Mouse (Mus musculus) heart, postnatal 14 days (tissue): ENCODE data around the gene Myh9. TPM values are rescaled to one million over a fixed set of nuclear protein-coding genes. Genes with fewer than 3 reads are reported as not detected.

Source experiments
- DNase-seq, 2 experiments: peaks; one replicate each; pipeline ENCODE4 v3.0.0; 2021 to 2022
- intact Hi-C: fragments of 180-260 bp; cut with DNase I; formaldehyde crosslinking; loops from one replicate; pipeline ENCODE4 v1.15.1; 2025
- total RNA-seq, 2 experiments: library from RNA; stranded (reverse); gene quantifications; 2 replicates each; pipeline ENCODE4 v1.2.3; 2021

Gene Myh9
- total RNA-seq, 2 experiments from 2014 or later: 140 to 172 TPM

DNA sequence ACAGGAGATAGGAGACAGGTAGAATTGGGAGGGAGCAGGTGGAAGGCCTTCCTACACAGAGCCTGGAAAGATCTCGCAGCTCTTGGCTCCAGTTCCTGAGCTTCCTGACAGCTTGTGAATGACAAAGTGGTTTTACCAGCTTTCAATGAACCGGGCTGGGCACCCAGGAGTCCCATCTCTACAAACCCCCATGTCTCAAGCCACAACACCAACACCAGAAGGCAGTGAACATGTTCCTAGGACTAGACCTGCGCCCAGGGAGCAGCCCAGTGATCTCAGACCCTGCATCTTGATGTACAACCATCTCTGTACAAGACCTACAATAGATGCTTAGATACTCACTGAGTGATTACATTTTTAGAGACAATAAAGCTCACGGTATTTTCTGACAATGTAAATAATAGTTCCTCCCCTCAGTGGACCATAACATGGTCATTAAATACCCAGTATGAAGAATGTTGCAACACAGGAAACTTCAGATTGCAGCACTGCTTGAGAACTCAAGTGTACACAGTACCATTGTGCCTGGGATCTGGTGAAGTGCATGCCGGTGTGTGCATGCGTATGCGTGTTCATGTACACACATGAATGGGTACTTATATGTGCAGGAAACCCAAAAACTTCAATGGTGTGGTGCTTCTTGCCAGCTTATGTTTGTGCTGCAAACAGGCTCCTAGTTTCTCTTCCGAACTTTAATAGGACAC lies 10.1 kb downstream of the Myh9 start:
- no peak for DNase-seq
- intact Hi-C loops: loop anchor here (1.0 to 10.0 kb wide), 2 partner anchors 9 to 47 kb away; no protein-coding TSS in a partner anchor

DNA sequence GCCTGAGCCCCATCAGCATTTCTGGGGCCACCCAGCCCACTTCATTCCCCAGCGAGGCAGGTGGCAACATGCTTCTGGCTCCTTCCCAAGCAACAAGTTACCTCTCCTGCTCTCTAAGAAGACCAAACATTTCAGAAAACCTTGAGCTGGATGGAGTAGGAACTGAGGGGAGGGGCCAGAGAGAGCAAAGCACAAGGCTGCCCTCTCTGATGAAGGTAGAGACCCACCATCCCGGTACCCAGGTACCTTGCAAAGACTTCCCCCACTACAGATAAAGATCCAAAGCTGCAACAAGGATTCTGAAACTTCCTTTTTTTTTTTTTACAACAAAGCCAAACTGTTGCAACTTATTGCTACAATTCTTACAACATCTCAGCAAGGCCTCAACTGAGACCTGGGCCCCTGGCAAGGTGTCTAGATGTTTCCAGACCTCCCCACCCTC lies 10.8 kb downstream of the Myh9 start:
- intact Hi-C loops: loop anchor here (1.0 to 10.0 kb wide), 2 partner anchors 8 to 46 kb away; no protein-coding TSS in a partner anchor

DNA sequence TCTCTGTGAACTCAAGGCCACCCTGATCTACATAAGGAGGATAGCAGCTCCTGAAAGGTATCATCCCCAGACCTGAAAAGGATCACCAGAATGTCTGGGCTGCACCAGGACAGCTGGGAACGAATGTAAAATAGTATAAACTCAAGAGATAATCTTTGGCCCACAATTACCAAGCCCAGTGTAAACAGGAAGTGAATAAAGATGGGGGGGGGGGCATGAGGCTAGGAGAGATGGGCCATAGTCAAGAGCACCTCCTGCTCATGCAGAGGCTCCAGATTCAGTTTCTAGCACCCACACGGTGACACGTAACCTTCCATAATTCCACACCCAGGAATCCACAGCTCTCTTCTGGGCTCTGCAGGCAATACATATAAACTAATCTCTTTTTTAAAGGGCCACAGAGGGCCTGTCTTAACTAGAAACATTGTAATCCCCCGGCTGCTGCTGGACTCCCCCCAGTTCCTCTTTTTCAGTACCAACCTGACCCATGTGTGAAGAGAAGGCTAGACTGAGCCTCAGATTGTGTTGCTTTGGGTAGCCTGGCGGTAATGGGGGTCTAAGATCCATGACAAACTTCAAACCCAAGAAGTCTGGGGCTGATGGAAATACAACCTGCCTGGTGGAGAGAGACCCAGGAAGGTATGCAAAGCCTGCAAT lies 11.4 kb downstream of the Myh9 start:
- intact Hi-C loops: loop anchor here (1.0 to 10.0 kb wide), 2 partner anchors 7 to 46 kb away; no protein-coding TSS in a partner anchor
- DNase-seq: no peak

More for the DNA sequence above, 10.8 kb downstream of the Myh9 start:
- DNase-seq: no peak

DNA sequence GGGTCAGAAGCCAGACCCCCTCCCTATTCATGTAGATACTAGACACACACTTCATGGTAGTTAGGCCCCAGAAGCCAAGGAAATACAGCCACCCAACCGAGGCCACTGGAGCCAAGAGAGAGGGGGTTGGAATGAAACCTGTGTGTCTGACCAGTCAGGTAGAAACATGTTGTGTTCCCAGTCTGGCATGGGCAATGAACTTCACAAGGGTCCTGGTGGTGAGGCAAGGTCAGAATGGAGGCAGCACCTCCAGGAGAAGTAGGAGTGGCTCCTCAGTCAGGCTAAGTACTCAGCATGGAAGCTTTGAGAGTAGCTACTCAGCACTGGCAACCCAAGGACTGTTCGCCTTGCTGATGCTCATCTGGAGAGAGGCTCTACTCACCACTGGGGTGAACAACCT lies 12.4 kb downstream of the Myh9 start:
- no peak for DNase-seq
- intact Hi-C loops: no loop called here

DNA sequence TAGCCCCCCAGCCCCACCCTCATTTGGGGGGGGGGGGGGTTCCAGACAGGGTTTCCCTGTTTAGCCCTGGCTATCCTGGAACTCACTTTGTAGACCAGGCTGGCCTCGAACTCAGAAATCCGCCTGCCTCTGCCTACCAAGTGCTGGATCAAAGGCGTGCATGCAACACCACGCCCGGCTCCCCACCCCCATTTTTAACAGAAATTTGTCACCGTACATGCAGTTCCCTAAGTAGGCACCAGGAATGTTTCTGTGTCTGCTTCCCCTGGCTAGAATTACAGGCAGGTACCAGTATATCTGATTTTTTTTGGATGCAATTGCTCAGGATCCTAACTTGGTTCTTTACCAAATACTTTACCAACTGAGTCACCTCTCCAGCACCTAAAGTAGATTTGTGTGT lies 13.1 kb downstream of the Myh9 start:
- no peak for DNase-seq
- intact Hi-C loops: no loop called here

DNA sequence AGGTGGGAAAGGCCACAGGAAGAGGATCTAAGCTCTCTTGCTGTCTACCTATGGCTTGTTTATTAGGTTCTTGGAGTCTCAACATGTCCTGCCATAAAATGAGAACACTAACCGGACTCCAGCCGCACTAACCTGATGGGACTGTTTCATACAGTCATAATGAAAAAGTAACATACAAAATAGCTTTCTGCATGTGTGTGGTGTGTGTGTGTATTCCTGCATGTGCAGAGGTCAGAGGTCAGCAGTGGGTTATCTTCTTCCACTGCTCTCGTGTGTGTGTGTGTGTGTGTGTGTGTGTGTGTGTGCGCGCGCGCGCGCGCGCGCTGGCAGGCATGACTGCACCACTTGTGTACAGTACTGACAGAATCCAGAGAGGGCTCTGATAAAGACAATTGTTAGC lies 13.7 kb downstream of the Myh9 start:
- DNase-seq: no peak
- intact Hi-C loops: no loop called here

DNA sequence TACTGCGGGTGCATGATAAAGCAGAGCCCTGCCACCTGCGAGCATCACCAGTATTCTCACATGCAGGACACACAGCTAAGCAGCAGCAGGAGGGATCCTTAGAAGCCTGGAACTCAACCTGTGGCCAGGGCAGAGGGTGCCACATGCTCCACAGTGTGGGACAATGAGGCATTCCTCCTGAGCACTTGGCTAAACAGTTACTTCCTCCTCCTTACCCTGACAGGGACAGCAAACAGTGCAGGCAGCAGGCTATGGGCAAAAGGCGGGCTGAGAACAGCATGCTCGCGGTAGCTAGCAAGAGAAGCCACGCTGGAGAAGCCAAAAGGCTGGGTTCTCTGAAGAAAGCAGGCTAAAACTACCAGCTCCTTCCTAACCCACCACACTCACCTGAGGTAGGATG lies 14.2 kb downstream of the Myh9 start:
- no peak for DNase-seq
- intact Hi-C loops: no loop called here

DNA sequence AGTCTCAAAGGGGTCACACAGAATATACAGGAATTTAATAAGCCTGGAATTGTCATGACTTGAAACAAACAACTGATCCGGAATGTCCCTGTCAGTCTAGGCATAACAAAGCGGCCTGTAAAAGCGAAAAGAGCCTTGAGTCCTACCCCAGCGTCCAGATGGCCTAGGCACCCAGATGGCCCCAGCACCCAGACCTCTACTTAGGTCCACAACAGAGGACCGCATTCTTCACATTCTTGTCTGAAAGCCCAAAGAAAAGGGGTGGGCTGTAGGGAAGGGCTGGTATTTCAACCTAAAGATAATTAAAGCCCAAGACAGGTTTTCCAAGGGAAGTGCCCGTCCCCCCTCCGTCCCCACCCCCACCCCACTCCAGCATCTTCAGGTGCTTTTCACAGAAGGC lies 14.6 kb downstream of the Myh9 start:
- DNase-seq: no peak
- intact Hi-C loops: no loop called here

DNA sequence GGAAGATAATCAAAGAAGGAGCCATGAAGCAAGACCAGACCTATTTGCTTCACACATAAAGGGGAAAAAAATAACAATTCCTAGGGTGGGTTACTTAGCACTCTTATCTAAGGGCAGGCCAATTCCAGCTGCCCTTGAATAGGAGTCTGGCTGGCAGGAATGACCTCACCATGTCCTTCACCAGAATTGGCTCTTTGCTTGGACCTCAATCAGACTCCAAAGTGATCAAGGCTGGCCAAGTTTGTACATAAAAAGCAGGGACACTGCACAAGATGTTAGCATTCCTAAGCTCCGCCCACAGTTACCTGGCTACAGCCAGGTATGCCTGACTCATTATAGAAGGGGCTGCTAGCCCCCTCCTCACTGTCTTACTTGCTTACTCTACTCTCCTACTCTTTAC lies 16.6 kb downstream of the Myh9 start:
- no peak for DNase-seq
- intact Hi-C loops: no loop called here

DNA sequence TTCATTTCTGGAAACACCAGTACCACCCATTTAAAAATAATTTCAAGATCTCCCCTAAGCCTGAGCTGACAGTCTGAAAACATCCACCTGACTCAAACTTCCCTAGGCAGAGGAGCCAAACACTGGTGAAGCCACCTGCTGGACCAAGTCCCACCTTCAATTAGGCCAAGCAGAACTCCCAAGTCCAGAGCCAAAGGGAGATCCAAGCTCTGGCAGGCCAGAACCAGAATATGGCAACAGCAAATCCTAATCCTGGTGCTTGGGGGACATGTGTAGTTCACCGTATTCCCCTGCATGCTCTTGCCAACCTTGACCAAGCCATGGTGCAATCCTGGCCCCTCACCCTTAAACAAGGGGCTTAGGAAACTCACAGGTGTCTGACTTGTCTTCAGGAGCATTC lies 17.7 kb downstream of the Myh9 start:
- DNase-seq: no peak
- intact Hi-C loops: no loop called here

DNA sequence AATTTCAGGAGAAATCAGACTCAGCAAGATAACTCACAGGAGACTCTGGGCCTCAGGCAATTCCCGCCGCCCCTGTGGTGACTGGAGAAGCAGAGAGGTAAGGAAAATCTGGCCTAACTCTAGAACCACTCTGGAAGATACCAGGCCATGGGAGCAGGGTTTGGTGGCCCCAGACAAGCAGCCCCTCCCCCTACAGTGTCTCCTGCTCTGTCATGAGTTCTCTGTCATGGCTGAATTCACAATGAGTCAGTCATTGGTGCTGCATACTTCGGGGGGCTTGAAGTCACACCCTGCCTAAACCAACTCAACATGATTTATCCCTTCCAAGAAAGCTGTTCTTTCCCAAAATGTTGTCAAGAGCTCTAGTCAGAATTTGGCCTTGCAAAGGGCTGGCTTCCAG lies 18.3 kb downstream of the Myh9 start:
- intact Hi-C loops: loop anchor here (1.0 kb wide), 1 partner anchor 8 kb away; no protein-coding TSS in a partner anchor
- no peak for DNase-seq

DNA sequence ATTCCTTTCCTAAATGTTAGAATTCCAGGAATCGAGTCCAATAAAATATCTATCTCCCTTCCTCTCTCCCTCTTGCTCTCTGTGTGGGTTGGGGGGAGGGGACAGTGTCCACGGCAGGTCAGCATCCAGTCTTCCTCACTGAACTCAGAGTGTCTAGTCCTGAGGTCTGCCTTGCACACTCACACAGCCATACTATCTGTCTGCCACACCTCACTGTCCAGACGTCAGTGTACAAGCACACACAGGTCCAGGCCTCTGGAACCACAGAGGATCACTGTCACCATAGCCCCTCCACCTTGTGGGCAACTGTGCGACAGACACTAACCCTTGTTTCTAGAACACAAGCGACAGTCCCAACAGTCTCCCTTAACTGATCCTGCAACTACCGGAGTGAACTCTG lies 18.8 kb downstream of the Myh9 start:
- intact Hi-C loops: loop anchor here (1.0 kb wide), 1 partner anchor 8 kb away; no protein-coding TSS in a partner anchor
- DNase-seq: no peak

DNA sequence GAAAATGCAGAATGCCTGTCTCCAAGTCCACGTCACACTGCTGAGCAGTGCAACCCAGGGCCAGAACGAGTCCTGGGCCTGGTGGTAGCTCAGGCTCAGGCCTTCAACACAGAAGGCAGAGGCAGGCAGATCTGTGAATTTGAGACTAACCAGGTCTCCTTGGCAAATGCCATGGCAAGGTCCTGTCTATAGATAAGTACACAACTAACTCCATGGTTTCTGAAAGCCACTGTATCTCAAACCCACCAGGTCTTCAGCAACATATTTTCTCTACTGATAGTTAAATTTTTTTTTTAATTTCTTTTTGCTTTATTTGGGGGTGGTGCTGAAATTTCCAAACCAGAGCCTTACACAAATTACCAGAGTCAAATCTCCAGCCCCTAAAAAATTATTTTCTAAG lies 19.3 kb downstream of the Myh9 start:
- intact Hi-C loops: loop anchor here (1.0 kb wide), 1 partner anchor 9 kb away; no protein-coding TSS in a partner anchor
- no peak for DNase-seq

DNA sequence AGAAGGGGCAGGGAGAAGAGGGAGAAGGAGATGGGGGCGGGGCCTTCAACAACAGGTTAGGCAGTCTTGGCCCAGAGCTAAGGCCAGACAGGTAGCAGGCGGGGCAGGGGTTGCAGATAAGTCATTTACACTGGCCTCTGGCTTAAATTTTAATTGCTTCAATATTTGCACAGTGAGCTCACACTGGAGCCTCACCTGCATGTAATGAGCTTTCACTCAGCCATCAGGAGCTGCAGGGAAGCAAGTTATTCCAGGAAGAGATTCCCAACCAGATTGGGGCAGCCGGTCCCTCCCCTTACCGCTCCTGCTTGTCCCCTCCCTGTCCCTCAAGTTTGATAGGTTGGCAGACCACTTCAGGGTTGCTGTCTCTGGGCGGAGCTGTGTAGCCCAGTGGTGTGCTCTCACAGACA lies 19.9 kb downstream of the Myh9 start:
- intact Hi-C loops: no loop called here
- no peak for DNase-seq

DNA sequence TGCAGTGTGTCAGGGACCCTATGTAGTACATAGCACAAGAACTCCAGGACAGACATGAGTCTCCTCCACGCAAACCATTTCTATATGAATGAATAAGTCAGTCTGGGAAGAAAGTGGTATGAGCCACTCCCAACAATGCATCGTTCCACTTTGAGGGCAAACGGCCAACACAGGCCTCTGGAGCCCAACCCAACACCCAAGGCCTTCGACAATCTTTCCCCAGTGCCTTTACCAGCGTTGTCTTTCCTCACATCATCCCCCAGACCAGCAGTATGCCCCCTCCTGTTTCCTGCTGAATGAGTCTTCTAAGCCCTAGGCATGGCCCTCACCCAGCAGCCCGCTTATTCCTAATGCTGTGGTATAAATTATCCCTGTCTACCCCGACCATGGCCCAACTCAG lies 20.6 kb downstream of the Myh9 start:
- intact Hi-C loops: no loop called here
- peak in 1 of 2 experiments; percentile 58 for DNase-seq

DNA sequence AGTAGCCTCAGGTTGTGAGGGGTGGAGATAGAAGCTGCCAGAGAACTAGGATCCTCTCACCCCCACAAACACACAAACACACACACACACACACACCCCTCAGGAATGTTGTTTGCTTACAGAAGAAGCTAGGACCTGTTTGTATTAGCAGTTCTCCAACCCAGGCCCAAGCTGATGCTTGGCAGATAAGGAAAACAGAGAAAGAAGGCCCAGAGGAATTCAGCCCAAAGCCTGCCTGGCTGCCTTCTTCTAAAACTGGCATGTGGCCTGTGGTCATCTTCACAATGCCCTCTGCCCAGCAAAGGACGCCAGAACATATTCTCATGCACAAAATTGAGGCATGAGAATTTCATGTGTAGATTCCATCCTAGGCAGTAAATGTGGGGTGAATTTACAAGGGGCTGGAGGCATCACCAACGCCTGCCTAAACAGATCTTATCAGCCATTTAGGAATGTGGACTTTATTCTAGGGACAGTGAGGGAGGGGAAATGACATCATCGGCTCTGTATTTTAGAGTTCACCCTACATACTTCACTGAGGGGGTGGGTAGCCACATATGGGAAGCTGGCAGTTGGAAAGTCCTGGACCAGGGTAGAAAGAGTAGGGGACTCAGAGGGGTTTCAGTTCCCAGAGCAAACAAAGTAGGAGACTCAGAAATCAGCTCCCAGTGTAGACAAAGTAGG lies 21.4 kb downstream of the Myh9 start:
- intact Hi-C loops: no loop called here
- DNase-seq: no peak

DNA sequence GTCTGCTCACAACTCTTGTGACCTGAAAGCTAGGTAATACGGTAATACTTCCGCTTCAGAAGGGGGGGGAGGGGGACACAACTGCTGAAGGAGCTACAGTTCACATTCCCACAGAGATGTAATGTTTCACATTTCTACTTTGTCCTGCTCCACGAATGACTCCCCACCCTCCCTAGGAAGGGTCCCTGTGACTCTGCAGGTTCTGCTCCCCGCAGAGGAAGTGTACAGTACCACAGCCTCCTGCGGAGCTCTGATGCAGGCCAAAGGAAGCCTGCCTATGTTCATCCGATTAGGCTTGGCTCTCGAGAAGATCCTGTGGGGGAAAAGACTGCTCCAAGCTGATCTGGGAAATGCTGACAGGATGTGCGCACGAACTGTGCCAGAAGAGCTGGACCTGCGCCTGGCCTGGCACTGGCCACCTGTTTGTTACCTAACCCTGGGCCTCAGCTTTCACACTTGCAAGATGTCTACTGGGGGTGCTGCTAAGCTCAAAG lies 22.0 kb downstream of the Myh9 start:
- DNase-seq: peak; percentile 78 to 80

DNA sequence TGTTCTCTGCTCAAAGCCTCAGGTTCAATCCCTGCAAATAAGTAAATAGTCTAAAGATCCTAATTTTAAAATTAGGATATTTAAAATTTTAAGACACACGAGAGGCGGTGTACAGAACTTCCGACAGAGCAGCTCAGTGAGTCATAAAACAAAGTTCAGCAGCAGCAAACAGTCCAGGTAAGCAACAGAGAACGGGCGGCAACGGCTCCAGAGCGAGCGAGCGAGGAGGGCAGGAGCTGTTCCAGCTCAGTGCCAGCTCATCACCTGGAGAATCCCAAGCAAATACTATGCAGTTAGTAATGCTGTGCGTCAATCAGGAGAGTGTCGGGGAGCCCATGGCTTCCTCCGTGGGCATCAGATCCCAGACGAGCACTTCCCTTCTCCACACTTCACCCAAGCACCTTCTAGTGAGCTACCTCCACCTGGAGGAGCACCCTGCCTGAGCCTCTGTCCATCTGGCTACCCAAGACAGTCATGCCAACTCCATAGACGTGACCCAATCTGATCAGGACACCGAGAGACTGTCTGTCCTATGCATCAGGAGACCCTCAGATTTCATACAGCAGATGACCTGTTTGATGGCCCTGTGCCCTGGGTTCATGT lies 23.3 kb downstream of the Myh9 start:
- DNase-seq: no peak
- intact Hi-C loops: loop anchor here (2.0 kb wide), 1 partner anchor 14 kb away; no protein-coding TSS in a partner anchor

More for the DNA sequence above, 22.0 kb downstream of the Myh9 start:
- intact Hi-C loops: loop anchor here (2.0 kb wide), 1 partner anchor 15 kb away; no protein-coding TSS in a partner anchor

DNA sequence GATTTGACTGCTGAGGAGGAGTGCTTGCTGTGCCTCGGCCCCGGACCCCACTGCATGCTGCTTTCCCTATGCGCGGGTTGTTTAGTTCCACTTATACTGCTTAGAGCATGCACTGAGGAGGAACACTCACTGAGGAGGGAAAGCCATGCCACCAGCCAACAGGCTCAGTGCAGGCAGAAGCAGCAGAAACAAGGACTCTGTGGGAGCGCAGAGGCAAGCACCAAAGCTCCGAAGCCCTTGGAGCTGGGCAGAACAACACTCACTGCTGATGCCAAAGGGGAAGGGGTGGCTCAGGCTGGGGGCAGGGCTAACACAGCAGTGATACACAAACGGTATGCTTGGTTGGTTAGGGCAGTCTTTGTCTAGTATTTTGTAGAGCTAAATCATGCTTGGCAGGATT lies 24.6 kb downstream of the Myh9 start:
- DNase-seq: no peak
- intact Hi-C loops: loop anchor here (2.0 kb wide), 1 partner anchor 21 kb away; no protein-coding TSS in a partner anchor

DNA sequence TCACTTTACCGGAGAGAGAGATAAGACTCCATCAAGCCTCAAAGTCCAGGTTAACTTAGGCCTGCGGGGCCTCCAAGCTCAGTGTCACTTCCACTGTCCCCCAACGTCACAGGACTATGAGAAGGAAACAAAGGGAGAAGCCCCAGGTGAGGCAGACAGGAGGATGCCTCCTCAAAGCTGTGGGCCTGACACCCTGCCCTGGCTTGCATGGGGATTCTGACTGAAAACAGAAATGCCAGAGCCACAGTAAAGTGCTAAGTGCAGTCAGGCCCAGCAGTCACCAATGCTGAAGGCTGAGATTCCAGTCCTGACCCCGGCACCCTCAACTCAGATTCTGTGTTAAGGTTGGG lies 25.4 kb downstream of the Myh9 start:
- DNase-seq: no peak
- intact Hi-C loops: loop anchor here (2.0 kb wide), 1 partner anchor 22 kb away; no protein-coding TSS in a partner anchor
